Mouse (Mus musculus) embryonic facial prominence, embryonic 11.5 days (tissue): ENCODE measurements around the gene Polr3h. TPM values are rescaled to one million over a fixed set of nuclear protein-coding genes. Genes with fewer than 3 reads are reported as not detected.
A peak's percentile ranks its signal among the peaks of the same experiment; 100 is the strongest.
"Not testable (repeated sequence)": the region's sequence is repeated elsewhere in the genome, so short reads cannot be mapped to it uniquely, and the experiment has no call there.

Experiments
- ATAC-seq: fragments of 200-750 bp; cut with Nextera tagmentation; replicated peaks from 2 replicates; pipeline ENCODE4 v1.8.0; 2017; ENCODE audit warnings: low read depth; ENCODE audit not compliant: insufficient number of reproducible peaks, low FRiP score, low TSS enrichment
- DNase-seq: peaks from one replicate; pipeline ENCODE4 v3.0.0-alpha.2; 2015; ENCODE audit warnings: low spot score
- H3K27ac ChIP-seq: fragments of 300-500 bp; sonication (generic); replicated peaks from 2 replicates; pipeline ENCODE4 v1.5.1; 2014; ENCODE audit warnings: mild to moderate bottlenecking, low read depth, low read length, control low read depth
- H3K27me3 ChIP-seq: fragments of 300-500 bp; sonication (generic); 2 replicates; pipeline ENCODE4 v1.6.1; 2014; ENCODE audit warnings: mild to moderate bottlenecking, low read length, moderate library complexity, mixed read lengths; ENCODE audit not compliant: control insufficient read depth, insufficient read depth
- H3K36me3 ChIP-seq: fragments of 300-500 bp; sonication (generic); replicated peaks from 2 replicates; pipeline ENCODE4 v1.6.1; 2014; ENCODE audit warnings: low read depth, mild to moderate bottlenecking, low read length, moderate library complexity, mixed read lengths; ENCODE audit not compliant: control insufficient read depth, insufficient read depth
- H3K4me1 ChIP-seq: fragments of 300-500 bp; sonication (generic); 2 replicates; pipeline ENCODE4 v1.6.1; 2014; ENCODE audit warnings: low read length, mixed read lengths; ENCODE audit not compliant: control insufficient read depth, insufficient read depth
- H3K4me2 ChIP-seq: fragments of 300-500 bp; sonication (generic); 2 replicates; pipeline ENCODE4 v1.6.1; 2014; ENCODE audit warnings: low read depth, mild to moderate bottlenecking, control low read depth, low read length, moderate library complexity
- H3K4me3 ChIP-seq: fragments of 300-500 bp; sonication (generic); 2 replicates; pipeline ENCODE4 v1.5.1; 2014; ENCODE audit warnings: low read depth, low read length, control low read depth
- H3K9ac ChIP-seq: fragments of 300-500 bp; sonication (generic); replicated peaks from 2 replicates; pipeline ENCODE4 v1.6.1; 2014; ENCODE audit warnings: mild to moderate bottlenecking, control low read depth, low read length
- H3K9me3 ChIP-seq: fragments of 300-500 bp; sonication (generic); replicated peaks from 2 replicates; pipeline ENCODE4 v1.6.1; 2016; ENCODE audit warnings: mild to moderate bottlenecking, low read length, inconsistent platforms, mixed read lengths; ENCODE audit not compliant: control insufficient read depth
- WGBS: fragments of 180-500 bp; shearing (Covaris S2); extraction: QIAGEN DNeasy Blood & Tissue Kit; methylation state at CpG from one replicate; pipeline ENCODE4 v1.1.7; 2014; 5-methylcytosine and 5-hydroxymethylcytosine counted together
- polyA plus RNA-seq: library from polyadenylated mRNA; unstranded; fragments of >200 nt; fragmentation: Nextera tagmentation; extraction: Ambion mirVana; gene quantifications from 2 replicates; pipeline ENCODE4 v1.2.1, GENCODE M21; 2014

The Polr3h gene
- polyA plus RNA-seq, 1 experiment from 2014 or later: 60.3 TPM

- peaks cover 3% of the 10 kb centered on the region; the same call in 1 of the 2 replicates for H3K4me1 ChIP-seq
- WGBS: 82% methylated on average over 10 of the region's 10 CpGs
- no peak overlapping the region for H3K27ac ChIP-seq
- H3K9me3 ChIP-seq: no peaks in the 10 kb centered on the region
- no peaks in the 10 kb centered on the region for H3K27me3 ChIP-seq
- no peak overlapping the region for H3K4me3 ChIP-seq
- H3K36me3 ChIP-seq: no peaks in the 10 kb centered on the region; the same call in 1 of the 2 replicates
- DNase-seq (no peak), ATAC-seq (no peak)
- no peak overlapping the region for H3K9ac ChIP-seq
- no peak overlapping the region for H3K4me2 ChIP-seq
These were observed 5.4 kb downstream of the Polr3h start for GRCm38 (mm10) chr15:81920546-81921217.

DNA sequence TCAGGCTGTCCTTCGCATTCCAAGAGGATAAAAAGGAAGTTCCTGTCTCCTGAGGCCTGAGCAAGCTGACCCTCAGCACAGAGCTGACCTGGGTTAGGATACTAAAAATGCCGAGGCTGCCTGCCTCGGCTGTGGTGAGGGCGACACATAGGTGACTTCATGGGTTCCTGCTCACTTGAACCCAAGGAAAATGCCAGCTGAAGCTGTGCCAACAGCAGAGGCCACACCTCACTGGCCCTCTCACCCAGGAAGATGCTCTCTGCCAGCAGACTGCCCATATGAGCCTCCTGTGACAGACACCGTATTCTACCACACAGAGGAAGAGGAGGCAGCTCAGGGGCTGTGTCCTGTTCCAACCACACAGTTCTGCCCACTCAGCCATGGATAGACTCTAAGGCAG, 7.0 kb downstream of the Polr3h start:
- DNase-seq (no peak), ATAC-seq (no peak)
- Histone ChIP-seq H3K9me3 (no peaks in the 10 kb centered on the region), H3K27ac (no peak overlapping the region), H3K4me2 (no peak overlapping the region), H3K4me1 (no peaks in the 10 kb centered on the region), H3K9ac (no peak overlapping the region), H3K4me3 (no peak overlapping the region), H3K27me3 (no peaks in the 10 kb centered on the region), H3K36me3 (peaks cover 4% of the 10 kb centered on the region)
- 75% methylated on average over 5 of the region's 5 CpGs for WGBS

DNA sequence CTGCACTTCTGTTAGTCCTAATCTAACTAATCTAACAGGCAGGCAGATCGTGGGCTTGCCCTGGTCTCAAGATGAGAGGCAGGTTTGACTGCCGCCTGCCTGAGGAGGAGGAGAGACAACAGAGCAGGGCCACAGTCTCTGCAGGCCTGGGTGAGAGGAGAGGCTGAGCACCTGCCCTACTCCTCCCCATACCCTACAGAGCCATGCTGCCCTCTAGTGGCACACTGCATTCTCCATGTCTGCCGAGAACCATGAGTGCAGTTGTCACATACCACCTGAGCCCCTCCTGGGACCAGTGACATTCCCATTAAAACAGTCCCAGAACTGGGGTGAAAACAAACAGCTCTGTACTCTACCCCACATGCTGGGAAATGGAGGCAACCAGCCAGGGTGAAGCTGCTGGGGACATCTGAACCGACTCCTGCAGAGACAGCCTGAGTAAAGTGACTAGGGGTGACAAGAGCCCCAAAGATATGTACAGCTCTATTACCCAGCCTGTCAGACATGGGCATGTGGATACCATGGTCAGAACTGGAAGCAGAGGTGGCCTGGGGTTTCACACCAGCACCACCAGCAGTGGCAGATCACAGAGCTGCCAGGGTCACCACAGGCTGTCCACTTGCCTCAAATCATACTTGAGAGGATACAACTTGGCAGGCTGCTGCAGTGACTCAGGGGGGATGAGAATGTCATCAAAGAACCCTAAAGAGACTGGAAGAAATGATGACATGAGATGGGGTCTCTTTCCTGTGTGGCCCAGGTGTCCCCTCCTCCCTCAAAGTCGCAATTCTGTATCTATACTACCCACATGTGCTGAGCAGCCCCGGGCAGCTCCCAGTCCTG, 8.2 kb downstream of the Polr3h start:
- no peak overlapping the region for H3K27ac ChIP-seq
- H3K4me2 ChIP-seq: no peak overlapping the region
- H3K27me3 ChIP-seq: no peaks in the 10 kb centered on the region
- H3K9me3 ChIP-seq: no peaks in the 10 kb centered on the region
- H3K4me3 ChIP-seq: no peak overlapping the region
- peaks cover 7% of the 10 kb centered on the region for H3K36me3 ChIP-seq
- WGBS: 64% methylated on average over 6 of the region's 6 CpGs
- DNase-seq (peak; percentile 69), ATAC-seq (0 out of 2 replicates have a peak, but pooled peaks have one; percentile 66)
- H3K4me1 ChIP-seq: no peaks in the 10 kb centered on the region
- no peak overlapping the region for H3K9ac ChIP-seq

GRCm38 (mm10) chr15:81917201-81917600, 8.8 kb downstream of the Polr3h start:
- 95% methylated on average over 12 of the region's 12 CpGs for WGBS
- no peaks in the 10 kb centered on the region for H3K27me3 ChIP-seq
- H3K36me3 ChIP-seq: peaks cover 7% of the 10 kb centered on the region
- H3K9ac ChIP-seq: no peak overlapping the region
- H3K4me1 ChIP-seq: no peaks in the 10 kb centered on the region
- H3K4me3 ChIP-seq: no peak overlapping the region
- H3K27ac ChIP-seq: no peak overlapping the region
- no peak for ATAC-seq
- no peak for DNase-seq
- no peak overlapping the region for H3K4me2 ChIP-seq
- H3K9me3 ChIP-seq: no peaks in the 10 kb centered on the region

DNA sequence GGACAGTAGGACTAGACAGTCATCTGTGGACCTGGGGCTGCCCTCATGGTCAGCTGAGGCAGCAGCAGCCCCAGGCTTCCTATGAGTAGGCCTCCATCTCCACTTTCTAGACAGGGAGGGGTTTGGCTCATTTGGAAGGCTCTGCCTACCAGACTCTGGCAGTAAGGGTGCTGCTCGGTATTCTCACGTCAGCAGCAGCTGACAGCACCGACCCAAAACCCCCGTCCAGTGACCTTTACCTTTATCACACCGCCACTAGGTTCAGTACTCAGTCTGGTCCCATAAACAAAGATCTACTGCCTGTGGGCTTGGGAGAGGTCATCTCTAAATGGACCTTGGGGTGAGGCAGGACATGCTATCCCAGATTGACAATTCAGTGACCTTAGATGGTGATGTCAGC, 10.4 kb downstream of the Polr3h start:
- H3K36me3 ChIP-seq: peaks cover 7% of the 10 kb centered on the region
- no peak for ATAC-seq
- no peaks in the 10 kb centered on the region for H3K27me3 ChIP-seq
- H3K4me1 ChIP-seq: no peaks in the 10 kb centered on the region
- H3K27ac ChIP-seq: no peak overlapping the region
- no peak overlapping the region for H3K9ac ChIP-seq
- H3K4me3 ChIP-seq: no peak overlapping the region
- DNase-seq: no peak
- no peaks in the 10 kb centered on the region for H3K9me3 ChIP-seq
- 79% methylated on average over 5 of the region's 5 CpGs for WGBS
- no peak overlapping the region for H3K4me2 ChIP-seq

GRCm38 (mm10) chr15:81914668-81915067, 11.4 kb downstream of the Polr3h start:
- WGBS: 84% methylated on average over 5 of the region's 5 CpGs
- peaks cover 7% of the 10 kb centered on the region for H3K36me3 ChIP-seq

GRCm38 (mm10) chr15:81912498-81912897, 13.5 kb downstream of the Polr3h start:
- Histone ChIP-seq H3K36me3 (peaks cover 13% of the 10 kb centered on the region), H3K27ac (no peak overlapping the region), H3K9ac (no peak overlapping the region), H3K9me3 (no peaks in the 10 kb centered on the region), H3K27me3 (no peaks in the 10 kb centered on the region), H3K4me1 (no peaks in the 10 kb centered on the region), H3K4me2 (no peak overlapping the region), H3K4me3 (no peak overlapping the region)
- no peak for DNase-seq
- 81% methylated on average over 2 of the region's 2 CpGs for WGBS
- no peak for ATAC-seq

More at GRCm38 (mm10) chr15:81914668-81915067, 11.4 kb downstream of the Polr3h start:
- Histone ChIP-seq H3K27me3 (no peaks in the 10 kb centered on the region), H3K9me3 (no peaks in the 10 kb centered on the region), H3K4me1 (no peaks in the 10 kb centered on the region), H3K4me3 (no peak overlapping the region), H3K4me2 (no peak overlapping the region), H3K9ac (no peak overlapping the region), H3K27ac (no peak overlapping the region)
- ATAC-seq: no peak
- no peak for DNase-seq

DNA sequence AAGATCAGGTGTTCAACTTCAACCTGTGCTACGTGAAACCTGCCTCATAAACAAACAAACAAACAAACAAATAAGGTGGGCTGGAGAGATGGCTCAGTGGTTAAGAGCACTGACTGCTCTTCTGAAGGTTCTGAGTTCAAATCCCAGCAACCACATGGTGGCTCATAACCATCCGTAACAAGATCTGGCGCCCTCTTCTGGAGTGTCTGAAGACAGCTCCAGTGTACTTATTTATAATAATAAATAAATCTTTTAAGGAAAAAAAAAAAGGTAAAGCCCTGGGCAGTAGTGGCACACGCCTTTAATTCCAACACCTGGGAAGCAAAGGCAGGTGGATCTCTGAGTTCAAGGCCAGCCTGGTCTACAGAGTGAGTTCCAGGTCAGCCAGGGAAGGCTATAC, 17.3 kb downstream of the Polr3h start:
- H3K9me3 ChIP-seq, ATAC-seq, H3K27me3 ChIP-seq, H3K27ac ChIP-seq, DNase-seq, H3K9ac ChIP-seq, H3K36me3 ChIP-seq, H3K4me2 ChIP-seq, H3K4me1 ChIP-seq, H3K4me3 ChIP-seq: not testable (repeated sequence)
- 91% methylated on average over 4 of the region's 4 CpGs for WGBS
